Mouse (Mus musculus) cerebellum, adult (tissue): ENCODE data around the gene Gna11.

Experiments
- ATAC-seq: cut with Nextera tagmentation; 2 replicates; pipeline ENCODE4 v1.9.2; 2017; ENCODE audit warnings: mild to moderate bottlenecking, moderate library complexity, mixed read lengths; ENCODE audit not compliant: insufficient number of reproducible peaks, low FRiP score, low TSS enrichment

Gene Gna11

DNA sequence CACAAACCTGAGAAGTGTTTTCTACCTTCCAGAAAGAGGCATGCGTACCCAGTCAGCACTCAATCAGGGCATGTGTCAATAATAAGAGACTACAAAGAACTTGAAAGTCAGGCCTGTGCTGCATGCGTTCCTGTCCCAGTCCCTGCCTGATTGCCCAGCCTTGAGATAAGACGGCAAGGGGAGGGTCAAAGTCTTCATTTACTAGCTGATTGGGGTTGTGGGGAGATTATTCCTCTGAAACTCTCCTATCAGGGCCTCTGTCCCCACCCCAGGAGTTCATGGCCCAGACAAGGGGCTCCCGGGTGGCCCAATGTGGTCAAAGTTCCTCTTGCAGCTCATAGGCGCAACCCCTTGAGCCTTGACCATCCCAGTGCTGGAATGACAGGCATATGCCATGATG, 1.3 kb upstream of the Gna11 start:
- no peak for ATAC-seq

DNA sequence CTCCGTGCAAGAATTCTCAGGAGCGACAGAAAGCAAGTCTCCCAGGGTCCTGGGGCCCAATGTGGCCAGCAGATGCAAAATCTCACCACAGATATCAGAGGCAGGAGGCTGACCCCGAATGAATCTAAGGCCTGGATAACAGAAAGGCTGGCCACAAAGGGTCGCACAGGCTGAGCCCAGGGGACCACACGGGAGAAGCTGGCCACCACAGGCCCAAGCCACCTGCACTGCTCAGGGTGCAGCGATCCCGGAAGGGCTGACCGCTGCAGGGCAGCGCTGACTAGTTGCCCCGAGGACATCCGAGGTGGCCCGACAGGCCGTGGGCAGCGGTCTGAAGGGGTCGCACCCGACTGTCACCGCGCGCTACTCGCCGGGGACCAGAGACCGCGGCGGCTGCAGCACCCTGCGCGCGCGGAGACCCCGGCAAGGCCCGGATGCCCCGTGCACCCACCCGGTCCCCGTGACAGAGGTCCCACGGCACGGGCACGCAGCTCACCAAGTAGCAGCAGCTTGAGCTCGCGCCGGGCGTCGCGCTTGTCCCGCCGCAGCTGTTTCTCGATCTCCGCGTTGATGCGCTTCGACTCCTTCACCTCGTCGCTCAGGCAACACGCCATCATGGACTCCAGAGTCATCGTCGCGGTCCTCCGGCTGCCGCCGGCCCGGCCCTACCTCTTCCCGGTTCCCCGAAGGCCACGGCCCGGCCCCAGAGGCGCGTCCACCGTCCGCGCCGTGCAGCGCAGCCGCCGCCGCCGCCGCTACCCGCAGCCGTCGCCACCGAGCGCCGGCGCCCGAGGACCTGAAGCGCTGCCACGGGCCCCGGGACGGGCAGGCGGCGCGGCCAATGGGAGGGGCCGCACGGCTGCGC, 462 bp downstream of the Gna11 start:
- no peak; the same call in 1 of the 2 replicates for ATAC-seq

GRCm38 (mm10) chr10:81543633-81544032, 1.4 kb downstream of the Gna11 start:
- no peak for ATAC-seq

DNA sequence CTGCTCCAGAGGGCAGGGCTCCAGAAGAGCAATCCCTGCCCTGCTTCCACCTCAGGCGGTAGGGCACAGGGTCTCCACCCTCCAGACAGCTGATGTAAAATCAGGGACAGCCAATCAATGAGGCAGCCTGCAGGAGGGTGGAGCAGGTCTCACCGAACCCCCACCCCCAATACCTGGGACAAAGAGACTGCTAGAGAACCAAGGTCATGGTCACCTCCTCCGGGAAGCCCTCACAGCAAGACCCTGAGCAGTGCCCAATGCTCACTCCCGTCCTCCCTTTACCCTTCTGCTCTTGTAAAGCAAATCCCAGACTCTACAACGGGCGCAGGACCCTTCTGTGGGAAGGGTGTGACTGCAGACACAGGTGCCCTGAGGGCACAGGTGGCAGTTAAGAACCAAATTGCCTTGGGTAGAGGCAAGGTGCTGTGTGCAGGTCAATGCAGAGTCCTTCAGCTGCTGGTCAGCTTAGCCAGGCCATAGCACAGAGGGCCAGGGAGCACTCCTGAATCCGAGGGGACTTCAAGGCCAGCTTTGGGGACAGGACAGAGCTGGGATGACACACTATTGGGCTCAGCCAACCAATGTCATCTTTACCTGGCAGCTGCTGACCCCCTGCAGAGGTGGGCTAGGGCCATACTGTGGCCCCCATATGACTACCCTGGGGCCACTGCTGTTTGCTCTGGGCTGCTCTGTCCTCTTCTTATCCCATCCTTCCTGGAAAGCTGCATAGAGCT, 2.1 kb downstream of the Gna11 start:
- ATAC-seq, result no peak

GRCm38 (mm10) chr10:81541803-81542202, 3.2 kb downstream of the Gna11 start:
- no peak for ATAC-seq

DNA sequence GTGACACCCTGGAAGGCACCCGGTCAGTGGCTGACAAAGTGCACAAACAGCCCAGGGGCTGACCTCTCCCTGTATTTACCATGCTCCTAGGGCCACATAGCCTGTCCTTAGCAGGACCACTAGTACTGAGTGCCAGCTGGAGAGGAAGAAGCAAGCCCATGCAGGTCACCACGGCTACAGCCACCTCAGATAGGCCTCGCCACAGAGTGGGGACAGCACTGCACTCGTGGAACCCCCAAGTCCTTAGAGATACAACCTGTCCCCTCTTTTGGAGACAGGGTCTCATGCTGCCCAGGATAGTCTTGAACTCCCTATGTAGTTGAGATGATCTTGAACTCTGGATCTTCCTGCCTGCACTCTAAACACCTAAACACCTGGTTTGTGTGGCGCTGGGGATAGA, 3.6 kb downstream of the Gna11 start:
- no peak for ATAC-seq

DNA sequence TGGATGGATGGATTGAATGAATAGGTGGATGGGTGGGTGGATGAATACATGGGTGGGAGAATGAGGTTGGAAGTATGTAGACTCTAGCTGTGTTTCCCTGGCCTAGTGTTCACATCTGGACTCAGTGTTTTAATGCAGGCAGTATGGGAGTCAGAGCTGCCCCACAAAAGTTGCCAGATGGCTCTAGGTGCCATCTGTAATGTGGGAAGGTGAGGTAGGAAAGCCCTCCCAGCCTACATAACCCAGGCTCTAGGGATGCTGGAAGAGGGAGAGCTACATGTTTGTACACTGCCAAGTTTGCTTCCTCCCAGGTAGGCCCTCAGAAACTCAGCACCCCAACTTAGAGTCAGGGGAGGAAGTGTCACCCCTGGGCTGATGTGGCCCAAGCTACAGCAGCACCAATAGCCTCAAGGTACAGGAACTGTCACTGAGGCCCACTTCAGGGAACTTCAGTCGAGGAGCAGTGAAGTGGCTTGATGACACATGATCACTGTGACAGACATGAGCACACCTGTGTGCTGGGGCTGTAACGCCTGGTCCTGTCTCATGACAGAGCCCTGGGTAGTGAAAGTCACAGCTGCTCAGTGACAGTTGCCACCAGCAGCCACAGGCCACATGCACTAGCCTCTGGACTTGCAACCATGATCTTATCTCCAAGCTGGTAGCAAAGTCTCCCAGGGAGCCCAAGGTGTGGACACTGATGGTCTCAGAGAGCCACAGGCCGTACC, 6.5 kb downstream of the Gna11 start:
- no peak for ATAC-seq

DNA sequence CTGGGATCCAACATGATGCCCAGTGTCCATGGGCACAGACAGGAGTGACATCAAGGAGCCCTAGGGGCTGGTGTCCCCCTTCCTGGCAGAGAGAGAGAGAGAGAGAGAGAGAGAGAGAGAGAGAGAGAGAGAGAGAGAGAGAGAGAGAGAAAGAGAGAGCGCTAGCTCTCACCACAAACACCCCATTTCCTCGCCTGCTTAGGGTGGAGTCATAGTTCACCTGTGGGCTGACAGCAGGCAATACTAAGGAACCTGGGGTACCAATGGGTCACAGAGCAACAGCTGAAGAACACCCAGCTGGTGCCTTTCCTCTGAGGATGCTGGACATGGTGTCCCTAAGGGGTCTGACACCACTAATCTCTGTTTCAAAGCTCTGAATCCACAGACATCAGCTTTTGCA, 7.6 kb downstream of the Gna11 start:
- ATAC-seq, result no peak

GRCm38 (mm10) chr10:81536734-81537133, 8.3 kb downstream of the Gna11 start:
- ATAC-seq, result no peak

GRCm38 (mm10) chr10:81534826-81535225, 10.2 kb downstream of the Gna11 start:
- ATAC-seq, result no peak

- ATAC-seq, result no peak
Measured at GRCm38 (mm10) chr10:81526779-81527178, 18.2 kb downstream of the Gna11 start.

DNA sequence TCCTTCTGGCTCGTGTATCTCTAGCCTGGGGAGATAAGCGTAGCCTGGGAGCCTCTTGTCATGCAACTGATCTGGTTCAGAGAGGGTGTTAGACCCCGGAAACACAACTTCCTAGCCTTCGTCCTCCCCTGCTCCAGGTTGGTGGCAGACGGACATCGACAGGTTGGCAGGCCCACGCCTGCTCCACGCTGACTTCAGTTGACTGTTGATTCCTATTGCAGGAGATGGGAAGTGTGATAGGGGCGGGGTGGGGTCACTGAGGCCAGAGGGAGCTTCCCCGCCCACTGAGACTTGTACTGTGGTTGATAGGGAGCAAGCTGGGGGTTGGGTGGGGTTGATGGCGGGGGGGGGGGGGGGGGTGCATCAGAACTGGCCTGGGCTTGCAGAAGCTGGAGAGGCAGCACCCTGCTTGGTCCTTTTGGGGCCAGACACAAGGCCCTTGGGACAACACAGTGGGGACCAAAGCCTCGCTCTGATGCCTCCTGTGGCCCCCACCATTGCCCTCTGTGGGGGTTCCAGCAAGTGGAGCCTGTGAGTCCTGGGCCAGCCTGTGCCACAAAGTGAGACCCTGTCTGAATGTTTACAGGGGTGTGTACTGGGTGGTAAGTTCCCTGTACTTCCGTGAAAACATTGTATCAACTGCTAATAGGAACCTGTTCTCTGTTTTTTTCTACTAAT, 19.8 kb downstream of the Gna11 start:
- no peak for ATAC-seq

DNA sequence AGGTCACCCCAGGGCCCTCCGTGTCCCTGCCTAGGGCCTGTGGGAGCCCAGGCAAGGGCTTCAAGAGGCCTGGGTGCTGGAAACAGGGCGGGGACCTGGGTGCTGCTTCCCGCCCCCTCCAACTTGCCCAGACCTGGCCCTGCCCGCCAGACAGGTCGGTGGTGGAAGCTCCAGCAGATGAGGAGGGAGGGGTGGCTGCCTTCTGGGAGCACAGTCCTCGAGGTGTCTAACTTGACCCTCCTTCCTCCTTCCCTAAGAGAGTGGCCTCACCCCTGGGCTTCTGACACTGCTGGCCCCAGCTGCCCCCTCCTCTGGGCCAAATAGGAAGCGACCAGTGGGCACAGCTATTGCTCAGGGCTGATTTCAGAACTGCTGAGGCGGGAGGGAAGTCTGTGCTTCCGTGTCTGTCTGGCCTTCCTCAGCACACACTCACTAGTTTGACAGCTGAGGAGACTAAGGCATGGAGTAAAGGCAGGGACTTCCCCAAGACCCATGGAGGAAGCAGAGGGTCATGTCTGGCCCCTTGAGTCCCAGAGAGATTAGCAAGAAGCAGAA, 20.9 kb downstream of the Gna11 start, which contains the start of gene Gna15:
Gene Gna15, minus strand, starts transcription at position 175 of the 555 bp plus-strand sequence.
- ATAC-seq, result no peak

DNA sequence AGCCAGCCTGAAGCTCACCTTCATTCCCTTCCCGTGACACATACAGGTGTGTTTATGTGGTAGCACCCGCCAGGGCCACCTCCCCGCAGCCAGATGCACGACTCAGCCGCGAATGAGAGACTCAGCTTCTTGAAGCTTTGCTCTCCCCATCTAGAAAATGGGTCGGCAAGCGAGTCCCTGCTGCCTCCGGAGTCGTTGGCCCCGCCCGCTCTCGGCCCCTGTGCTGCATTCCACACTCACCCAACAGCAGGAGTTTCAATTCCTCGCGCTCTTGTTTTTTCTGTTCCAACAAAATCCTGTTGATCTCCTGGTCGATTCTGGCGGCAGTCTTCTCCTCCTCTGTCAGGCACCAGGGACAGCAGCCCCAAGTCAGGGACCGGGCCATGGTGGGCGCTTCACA, 21.4 kb downstream of the Gna11 start:
- ATAC-seq, result no peak

DNA sequence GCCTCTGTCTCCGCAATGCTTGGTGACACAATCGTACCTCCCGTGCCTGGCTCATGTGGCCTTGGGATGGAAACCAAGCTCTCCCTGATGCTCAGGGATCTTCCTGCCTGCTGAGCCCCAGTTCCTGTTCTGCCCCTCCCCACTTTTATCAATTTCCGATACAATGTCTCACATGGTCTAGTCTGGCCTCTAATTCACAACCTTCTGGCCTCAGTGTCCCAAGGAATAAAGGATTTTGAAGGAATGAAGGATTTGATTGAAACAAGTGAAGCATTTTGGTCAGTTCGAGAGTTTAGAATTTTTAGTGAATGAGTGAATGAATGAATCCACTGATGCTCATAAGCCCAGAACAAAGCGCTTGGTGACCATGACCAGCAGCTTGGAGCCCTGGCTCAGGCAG, 21.8 kb downstream of the Gna11 start:
- no peak for ATAC-seq

DNA sequence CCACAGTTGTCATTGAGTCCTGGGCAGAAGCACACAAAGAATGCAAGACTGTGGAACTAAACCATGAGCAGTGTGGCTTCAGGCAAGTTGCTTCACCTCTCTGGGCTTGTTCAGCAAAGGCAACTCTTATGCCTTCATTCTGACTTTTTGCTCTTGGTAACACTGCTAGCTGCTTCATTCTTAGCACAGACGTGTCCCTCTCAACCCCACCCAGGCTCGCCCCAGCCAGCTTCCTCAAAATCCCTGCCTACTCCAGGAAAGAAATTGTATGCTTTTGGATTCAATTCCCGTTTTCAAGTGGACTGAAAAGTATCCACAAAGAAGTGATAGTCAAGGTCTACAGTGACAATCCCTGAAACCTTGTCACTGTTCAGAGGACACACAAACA, 25.0 kb downstream of the Gna11 start:
- no peak for ATAC-seq

DNA sequence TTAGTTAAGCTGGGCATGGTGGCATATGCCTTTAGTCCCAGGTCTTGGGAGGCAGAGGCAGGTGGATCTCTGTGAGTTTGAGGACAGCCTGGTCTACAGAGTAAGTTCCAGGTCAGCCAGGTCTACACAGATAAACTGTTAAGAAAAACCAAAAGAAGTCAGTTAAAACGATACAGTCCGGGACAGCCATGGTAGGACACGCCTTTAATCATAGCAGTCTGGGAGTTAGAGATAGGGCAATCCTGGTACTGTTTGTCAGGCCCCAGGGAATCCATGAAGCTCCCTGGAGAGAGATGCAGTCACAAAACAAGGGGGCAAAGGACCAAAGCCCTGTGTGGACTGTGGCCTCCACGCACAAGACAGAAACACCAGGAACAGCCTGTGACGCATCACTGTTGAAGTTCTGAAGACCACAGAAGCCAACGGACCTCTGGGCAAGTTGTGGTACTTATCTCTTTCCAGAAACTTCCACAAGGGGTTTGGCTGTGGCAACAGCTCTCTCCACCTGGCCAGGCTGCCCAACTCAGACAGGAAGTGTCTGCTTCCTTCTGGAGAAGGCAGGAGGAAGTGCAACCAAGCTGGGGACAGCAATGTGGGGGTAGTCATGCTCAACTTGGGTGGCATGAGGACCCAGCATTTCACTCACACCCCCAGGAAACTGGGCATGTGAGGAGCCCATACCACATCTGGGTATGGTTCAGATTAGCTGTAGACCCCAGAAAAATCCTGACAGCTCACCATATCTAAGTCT, 25.6 kb downstream of the Gna11 start:
- ATAC-seq, result no peak

- no peak for ATAC-seq
Measured at GRCm38 (mm10) chr10:81518546-81518945, 26.4 kb downstream of the Gna11 start.

DNA sequence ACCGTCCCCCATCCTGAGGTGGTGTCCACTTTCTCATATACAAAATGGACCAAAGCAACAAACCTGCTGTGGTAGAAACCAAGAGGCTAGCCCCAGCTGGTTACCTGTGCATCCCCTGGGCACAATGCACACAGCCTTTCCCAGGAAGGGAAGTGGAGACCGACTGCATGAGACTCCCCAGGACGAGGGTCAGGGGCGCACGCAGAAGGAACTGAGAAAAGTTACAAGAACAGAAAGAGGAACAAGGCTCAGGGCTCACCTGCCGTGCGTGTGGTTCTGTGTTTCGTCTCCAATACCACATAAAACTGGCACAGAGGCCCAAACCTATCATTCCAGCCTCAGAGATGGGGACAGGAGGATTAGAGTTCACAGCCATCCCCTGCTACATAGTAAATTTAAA, 27.8 kb downstream of the Gna11 start:
- no peak for ATAC-seq
